Mouse (Mus musculus): ENCODE results near the gene Gm7347. TPM values are rescaled to one million over a fixed set of nuclear protein-coding genes. Genes with fewer than 3 reads are reported as not detected.
"Not testable (repeated sequence)": the region's sequence is repeated elsewhere in the genome, so short reads cannot be mapped to it uniquely, and the experiment has no call there.

Gene Gm7347
- polyA plus RNA-seq (2016; fragmentation: Nextera tagmentation; extraction: Ambion mirVana), result not detected in 2 replicates

DNA sequence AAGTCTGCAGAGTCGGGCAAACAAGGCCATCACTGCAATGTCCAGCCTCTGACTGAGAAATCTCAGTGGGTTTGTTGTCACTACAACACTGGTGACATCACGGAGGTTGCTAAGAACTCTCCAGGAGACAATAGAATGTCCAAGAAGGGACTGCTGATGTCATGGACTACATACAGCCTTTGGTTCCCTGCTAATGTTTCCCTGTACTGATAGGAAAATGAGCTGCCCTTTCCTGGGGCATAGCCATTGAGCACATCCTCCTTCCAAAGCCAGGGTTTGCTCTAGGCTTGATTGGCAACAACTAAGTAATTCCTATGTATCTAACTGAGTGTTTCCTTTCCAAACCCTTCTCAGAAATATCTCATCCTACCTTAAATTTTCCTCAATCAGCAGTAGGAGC, at the start of gene Gm7347:
Gm7347 (minus strand) TSS at position 101 of the 400 bp plus-strand sequence.
- H3K4me3 ChIP-seq (replicated peaks); H3K4me2 ChIP-seq; H3K27ac ChIP-seq; H3K27me3 ChIP-seq; ATAC-seq (ENCODE audit: low FRiP score); H3K9ac ChIP-seq; H3K9me3 ChIP-seq; H3K4me1 ChIP-seq; H3K36me3 ChIP-seq (replicated peaks): not testable (repeated sequence)
- WGBS, result no CpG with 5 or more reads among the region's 2 CpGs

GRCm38 (mm10) chr5:26105262-26105661, 46.9 kb upstream of the Gm7347 start, which contains the start of gene 5031410I06Rik:
Gene 5031410I06Rik, minus strand, starts transcription at chr5:26105362.
- not testable (repeated sequence) for H3K9me3 ChIP-seq; H3K27me3 ChIP-seq; H3K36me3 ChIP-seq (replicated peaks); H3K4me1 ChIP-seq; H3K9ac ChIP-seq; ATAC-seq (ENCODE audit: low FRiP score); H3K4me2 ChIP-seq; H3K27ac ChIP-seq; H3K4me3 ChIP-seq (replicated peaks)
- WGBS, result no CpG with 5 or more reads among the region's 3 CpGs

DNA sequence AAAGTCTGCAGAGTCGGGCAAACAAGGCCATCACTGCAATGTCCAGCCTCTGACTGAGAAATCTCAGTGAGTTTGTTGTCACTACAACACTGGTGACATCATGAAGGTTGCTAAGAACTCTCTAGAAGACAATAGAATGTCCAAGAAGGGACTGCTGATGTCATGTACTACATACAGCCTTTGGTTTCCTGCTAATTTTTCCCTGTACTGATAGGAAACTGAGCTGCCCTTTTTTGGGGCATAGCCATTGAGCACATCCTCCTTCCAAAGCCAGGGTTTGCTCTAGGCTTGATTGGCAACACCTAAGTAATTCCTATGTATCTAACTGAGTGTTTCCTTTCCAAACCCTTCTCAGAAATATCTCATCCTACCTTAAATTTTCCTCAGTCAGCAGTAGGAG, 30.8 kb upstream of the Gm7347 start, which contains the start of gene Gm10471:
Gm10471 (minus strand) TSS at position 101 of the 400 bp plus-strand sequence.
- not testable (repeated sequence) for H3K27ac ChIP-seq; H3K27me3 ChIP-seq; ATAC-seq (ENCODE audit: low FRiP score); H3K4me2 ChIP-seq; H3K36me3 ChIP-seq (replicated peaks); H3K9ac ChIP-seq; H3K9me3 ChIP-seq; H3K4me3 ChIP-seq (replicated peaks); H3K4me1 ChIP-seq
- 81% methylated on average over 1 of the region's 1 CpGs for WGBS

DNA sequence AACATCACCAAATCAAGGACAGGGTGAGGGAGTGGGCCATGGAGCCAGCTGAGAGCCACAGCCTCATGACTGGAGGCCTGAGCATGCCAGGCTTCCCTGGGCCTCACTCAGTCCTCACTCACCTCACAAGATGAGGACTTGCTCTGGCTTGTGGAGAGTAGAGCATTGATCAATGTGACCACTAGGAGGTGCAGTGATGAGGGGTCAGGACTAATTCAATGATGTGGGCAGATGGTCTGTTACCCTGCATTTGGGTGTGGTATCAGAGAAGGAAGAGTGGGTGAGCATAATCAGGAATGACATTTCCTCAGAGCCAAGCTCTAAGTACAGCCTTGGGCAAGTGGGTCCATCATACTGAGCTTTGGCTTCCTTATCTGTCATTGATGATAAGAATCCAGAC, 20.6 kb upstream of the Gm7347 start:
- not testable (repeated sequence) for H3K4me1 ChIP-seq; H3K27me3 ChIP-seq; H3K4me3 ChIP-seq (replicated peaks); H3K9ac ChIP-seq; H3K27ac ChIP-seq; H3K36me3 ChIP-seq (replicated peaks); H3K9me3 ChIP-seq; H3K4me2 ChIP-seq; ATAC-seq (ENCODE audit: low FRiP score)

DNA sequence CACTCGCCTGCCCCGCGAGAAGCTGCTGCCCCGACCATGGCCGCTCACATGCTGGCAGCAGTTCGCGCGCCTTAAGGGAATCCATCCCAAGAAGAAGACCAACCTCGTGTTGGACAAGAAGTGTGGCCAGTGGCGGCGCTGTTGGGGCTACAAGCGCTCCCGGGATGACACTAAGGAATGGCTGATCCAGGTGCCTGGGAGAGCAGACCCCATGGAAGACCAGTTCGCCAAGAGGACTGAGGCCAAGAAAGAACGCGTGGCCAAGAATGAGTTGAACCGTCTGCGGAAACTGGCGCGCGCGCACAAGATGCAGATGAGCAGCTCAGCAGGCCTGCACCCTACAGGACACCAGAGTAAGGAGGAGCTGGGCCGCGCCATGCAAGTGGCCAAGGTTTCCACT, 12.3 kb upstream of the Gm7347 start:
- H3K27ac ChIP-seq, result no peak overlapping the region
- no peak overlapping the region for H3K4me2 ChIP-seq
- 90% methylated on average over 24 of the region's 24 CpGs for WGBS
- H3K27me3 ChIP-seq, result no peaks in the 10 kb centered on the region
- no peak overlapping the region for H3K9ac ChIP-seq
- no peak for ATAC-seq (ENCODE audit: low FRiP score)
- peaks cover 7% of the 10 kb centered on the region; the same call in 1 of the 2 replicates for H3K9me3 ChIP-seq
- H3K4me1 ChIP-seq, result no peaks in the 10 kb centered on the region
- H3K36me3 ChIP-seq (replicated peaks), result no peaks in the 10 kb centered on the region
- no peak overlapping the region for H3K4me3 ChIP-seq (replicated peaks)

GRCm38 (mm10) chr5:26039458-26039857, 18.9 kb downstream of the Gm7347 start, which contains the start of gene Speer4a:
Gene Speer4a, minus strand, starts transcription at chr5:26039558.
- not testable (repeated sequence) for H3K9me3 ChIP-seq; H3K27me3 ChIP-seq; H3K4me3 ChIP-seq (replicated peaks); H3K4me1 ChIP-seq; H3K9ac ChIP-seq; H3K36me3 ChIP-seq (replicated peaks); H3K4me2 ChIP-seq; H3K27ac ChIP-seq; ATAC-seq (ENCODE audit: low FRiP score)
- WGBS, result 75% methylated on average over 2 of the region's 2 CpGs

DNA sequence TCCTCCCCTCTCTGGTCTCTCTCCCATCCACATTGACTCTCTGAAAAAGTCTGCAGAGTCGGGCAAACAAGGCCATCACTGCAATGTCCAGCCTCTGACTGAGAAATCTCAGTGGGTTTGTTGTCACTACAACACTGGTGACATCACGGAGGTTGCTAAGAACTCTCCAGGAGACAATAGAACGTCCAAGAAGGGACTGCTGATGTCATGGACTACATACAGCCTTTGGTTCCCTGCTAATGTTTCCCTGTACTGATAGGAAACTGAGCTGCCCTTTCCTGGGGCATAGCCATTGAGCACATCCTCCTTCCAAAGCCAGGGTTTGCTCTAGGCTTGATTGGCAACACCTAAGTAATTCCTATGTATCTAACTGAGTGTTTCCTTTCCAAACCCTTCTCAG, 35.6 kb downstream of the Gm7347 start, which contains the start of gene Gm5862:
Gm5862 (minus strand) TSS at position 101 of the 400 bp plus-strand sequence.
- H3K27me3 ChIP-seq; H3K4me2 ChIP-seq; H3K36me3 ChIP-seq (replicated peaks); H3K4me1 ChIP-seq; H3K4me3 ChIP-seq (replicated peaks); H3K27ac ChIP-seq; ATAC-seq (ENCODE audit: low FRiP score); H3K9ac ChIP-seq; H3K9me3 ChIP-seq: not testable (repeated sequence)
- no CpG with 5 or more reads among the region's 3 CpGs for WGBS

GRCm38 (mm10) chr5:26007697-26008096, 50.7 kb downstream of the Gm7347 start:
- H3K4me2 ChIP-seq, result peak overlapping the region; percentile 55
- ATAC-seq (ENCODE audit: low FRiP score), result 0 out of 2 replicates have a peak, but pooled peaks have one; percentile 11

GRCm38 (mm10) chr5:26006937-26007695, 51.3 kb downstream of the Gm7347 start:
- not testable (repeated sequence) for H3K36me3 ChIP-seq (replicated peaks); H3K4me1 ChIP-seq; H3K9me3 ChIP-seq; H3K27ac ChIP-seq
- Histone ChIP-seq H3K9ac (peak overlapping the region; percentile 4), H3K4me3 (replicated peaks) (peak overlapping the region; percentile 33), H3K27me3 (peaks cover 10% of the 10 kb centered on the region), H3K4me2 (peak overlapping the region; percentile 55)
- 15% methylated on average over 45 of the region's 45 CpGs for WGBS
- ATAC-seq (ENCODE audit: low FRiP score), result peak; percentile 88

More at GRCm38 (mm10) chr5:26007697-26008096, 50.7 kb downstream of the Gm7347 start:
- not testable (repeated sequence) for H3K27ac ChIP-seq; H3K36me3 ChIP-seq (replicated peaks); H3K9ac ChIP-seq; H3K9me3 ChIP-seq; H3K4me1 ChIP-seq; H3K4me3 ChIP-seq (replicated peaks)
- 68% methylated on average over 7 of the region's 7 CpGs for WGBS
- H3K27me3 ChIP-seq, result peaks cover 10% of the 10 kb centered on the region

DNA sequence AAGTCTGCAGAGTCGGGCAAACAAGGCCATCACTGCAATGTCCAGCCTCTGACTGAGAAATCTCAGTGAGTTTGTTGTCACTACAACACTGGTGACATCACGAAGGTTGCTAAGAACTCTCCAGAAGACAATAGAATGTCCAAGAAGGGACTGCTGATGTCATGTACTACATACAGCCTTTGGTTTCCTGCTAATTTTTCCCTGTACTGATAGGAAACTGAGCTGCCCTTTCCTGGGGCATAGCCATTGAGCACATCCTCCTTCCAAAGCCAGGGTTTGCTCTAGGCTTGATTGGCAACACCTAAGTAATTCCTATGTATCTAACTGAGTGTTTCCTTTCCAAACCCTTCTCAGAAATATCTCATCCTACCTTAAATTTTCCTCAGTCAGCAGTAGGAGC, 53.7 kb downstream of the Gm7347 start, which contains the start of gene Gm1979:
Gm1979 (minus strand) TSS at position 101 of the 400 bp plus-strand sequence.
- H3K27ac ChIP-seq; H3K4me1 ChIP-seq; ATAC-seq (ENCODE audit: low FRiP score); H3K9ac ChIP-seq; H3K36me3 ChIP-seq (replicated peaks); H3K9me3 ChIP-seq; H3K4me2 ChIP-seq; H3K4me3 ChIP-seq (replicated peaks): not testable (repeated sequence)
- 95% methylated on average over 1 of the region's 2 CpGs for WGBS
- peaks cover 10% of the 10 kb centered on the region for H3K27me3 ChIP-seq

All from forebrain, embryonic 12.5 days (tissue).